Mouse (Mus musculus): ENCODE results near the gene Setd3. TPM values are rescaled to one million over a fixed set of nuclear protein-coding genes. Genes with fewer than 3 reads are reported as not detected.

The Setd3 gene
- 79.6 and 81.5 TPM in 2 replicates for polyA plus RNA-seq (2016; fragmentation: Nextera tagmentation; extraction: Ambion mirVana)

DNA sequence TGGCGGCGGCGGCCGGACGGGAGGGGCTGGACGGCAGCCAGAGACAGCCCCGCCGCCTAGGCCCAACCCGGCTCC, at the start of gene Setd3:
TSS of gene Setd3 (minus strand) at position 69 of the 75 bp plus-strand sequence.
- Histone ChIP-seq H3K9me3 (no peaks in the 10 kb centered on the region), H3K4me1 (peaks cover 37% of the 10 kb centered on the region), H3K4me3 (peak within 1 kb of the TSS; percentile 88), H3K27ac (replicated peaks) (peak within 1 kb of the TSS; percentile 91), H3K27me3 (replicated peaks; ENCODE audit: low read depth, poor library complexity, severe bottlenecking) (no peaks in the 10 kb centered on the region), H3K36me3 (replicated peaks) (peaks cover 27% of the 10 kb centered on the region)
- no peak for DNase-seq (ENCODE audit: low spot score)
- WGBS: 0% methylated on average over 9 of the region's 9 CpGs

DNA sequence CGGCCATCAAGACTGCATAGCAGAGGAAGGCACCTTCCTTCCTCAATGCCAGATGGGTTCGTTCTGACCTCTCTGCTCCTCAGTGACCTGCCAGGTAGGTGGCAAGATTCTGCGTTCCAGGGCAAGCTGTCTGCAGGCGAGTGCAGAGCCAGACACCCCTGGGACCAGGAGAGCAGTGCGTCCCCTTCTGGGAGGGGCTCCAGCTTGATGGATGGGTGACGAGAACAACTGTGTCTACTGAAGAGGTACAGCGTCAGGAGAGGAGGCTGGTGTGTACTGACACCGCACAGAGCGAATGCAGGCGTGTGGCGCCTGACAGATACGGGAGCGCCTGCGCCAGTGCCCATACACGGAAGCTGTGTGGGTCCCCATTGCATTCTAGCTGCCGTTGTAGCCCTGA, 48.4 kb upstream of the Setd3 start:
- Histone ChIP-seq H3K36me3 (replicated peaks) (no peaks in the 10 kb centered on the region; the same call in 1 of the 2 replicates), H3K4me3 (no peak overlapping the region), H3K4me1 (peaks cover 87% of the 10 kb centered on the region), H3K27ac (replicated peaks) (0 out of 2 replicates have a peak overlapping the region, but pooled peaks have one; percentile 37), H3K9me3 (no peaks in the 10 kb centered on the region), H3K27me3 (replicated peaks; ENCODE audit: low read depth, poor library complexity, severe bottlenecking) (no peaks in the 10 kb centered on the region)
- no peak for DNase-seq (ENCODE audit: low spot score)
- 85% methylated on average over 16 of the region's 16 CpGs for WGBS

DNA sequence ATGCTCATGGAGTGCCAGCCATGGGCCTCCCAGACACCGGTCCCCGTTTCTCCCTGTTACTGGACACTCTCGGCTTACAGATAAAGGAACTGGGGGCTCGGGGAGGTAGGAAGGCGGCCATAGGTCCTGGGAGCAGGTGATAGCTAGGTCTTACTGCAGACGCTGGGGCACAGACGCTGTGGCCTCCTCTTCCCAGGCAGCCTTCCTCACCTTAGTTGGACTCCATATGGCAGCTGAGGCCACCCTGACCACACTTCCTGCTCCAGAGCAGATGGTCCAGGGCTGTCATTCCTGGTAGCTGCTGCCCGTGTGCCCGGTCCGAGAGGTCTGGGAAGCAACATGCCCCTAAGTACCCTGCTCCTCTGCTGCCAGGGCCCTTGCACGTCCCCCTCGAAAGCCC, 47.8 kb upstream of the Setd3 start:
- Histone ChIP-seq H3K36me3 (replicated peaks) (no peaks in the 10 kb centered on the region; the same call in 1 of the 2 replicates), H3K4me1 (peaks cover 83% of the 10 kb centered on the region), H3K27ac (replicated peaks) (peak overlapping the region; percentile 37; the same call in 1 of the 2 replicates), H3K9me3 (no peaks in the 10 kb centered on the region), H3K27me3 (replicated peaks; ENCODE audit: low read depth, poor library complexity, severe bottlenecking) (no peaks in the 10 kb centered on the region), H3K4me3 (no peak overlapping the region)
- no peak for DNase-seq (ENCODE audit: low spot score)
- 85% methylated on average over 12 of the region's 12 CpGs for WGBS

DNA sequence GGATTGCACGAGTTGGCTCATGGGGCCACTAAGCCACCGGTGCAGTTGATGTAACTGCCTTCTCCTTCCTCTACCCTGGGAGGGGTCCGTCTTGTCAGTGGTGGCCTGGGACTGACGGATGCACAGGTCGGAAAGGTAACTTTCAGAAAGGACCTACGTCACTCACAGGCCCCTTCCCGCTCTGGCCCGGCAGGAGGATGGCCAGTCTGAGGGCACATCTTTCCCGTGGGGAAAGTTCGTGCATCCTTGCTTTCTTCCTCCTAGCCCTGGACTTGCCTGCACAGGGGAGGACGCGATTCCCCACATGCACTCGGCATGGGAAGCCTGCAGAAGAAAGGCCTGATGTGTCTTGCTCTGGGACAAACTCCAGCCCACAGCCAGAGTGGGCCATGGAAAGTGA, 47.1 kb upstream of the Setd3 start:
- no peaks in the 10 kb centered on the region for H3K9me3 ChIP-seq
- H3K27me3 ChIP-seq (replicated peaks; ENCODE audit: low read depth, poor library complexity, severe bottlenecking): no peaks in the 10 kb centered on the region
- H3K4me1 ChIP-seq: peaks cover 81% of the 10 kb centered on the region
- no peaks in the 10 kb centered on the region; the same call in 1 of the 2 replicates for H3K36me3 ChIP-seq (replicated peaks)
- 80% methylated on average over 13 of the region's 13 CpGs for WGBS
- H3K4me3 ChIP-seq: no peak overlapping the region
- peak overlapping the region; percentile 37 for H3K27ac ChIP-seq (replicated peaks)
- no peak for DNase-seq (ENCODE audit: low spot score)

DNA sequence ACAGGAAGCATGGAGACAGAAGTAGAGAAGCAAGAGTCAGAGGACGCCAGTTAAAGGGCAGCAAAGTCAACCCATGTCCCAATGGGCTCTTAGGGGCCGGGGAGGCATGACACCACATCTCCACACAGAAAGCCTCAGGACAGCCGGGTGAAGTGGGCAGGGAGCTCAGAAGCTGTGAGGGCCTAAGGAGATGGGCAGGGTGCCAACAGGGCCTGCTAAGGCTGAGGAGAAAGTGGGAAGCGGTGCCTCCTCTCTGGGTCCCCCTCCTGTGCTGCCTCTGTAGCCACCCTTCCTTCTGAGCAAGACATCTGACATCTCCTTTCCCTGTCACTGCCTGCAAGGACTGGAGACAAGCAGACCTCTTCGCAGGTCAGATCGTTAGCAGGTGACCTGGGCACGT, 46.7 kb upstream of the Setd3 start:
- DNase-seq (ENCODE audit: low spot score): no peak
- Histone ChIP-seq H3K27ac (replicated peaks) (no peak overlapping the region), H3K9me3 (no peaks in the 10 kb centered on the region), H3K4me1 (peaks cover 81% of the 10 kb centered on the region), H3K27me3 (replicated peaks; ENCODE audit: low read depth, poor library complexity, severe bottlenecking) (no peaks in the 10 kb centered on the region), H3K36me3 (replicated peaks) (peaks cover 2% of the 10 kb centered on the region), H3K4me3 (no peak overlapping the region)
- WGBS: 79% methylated on average over 7 of the region's 7 CpGs

DNA sequence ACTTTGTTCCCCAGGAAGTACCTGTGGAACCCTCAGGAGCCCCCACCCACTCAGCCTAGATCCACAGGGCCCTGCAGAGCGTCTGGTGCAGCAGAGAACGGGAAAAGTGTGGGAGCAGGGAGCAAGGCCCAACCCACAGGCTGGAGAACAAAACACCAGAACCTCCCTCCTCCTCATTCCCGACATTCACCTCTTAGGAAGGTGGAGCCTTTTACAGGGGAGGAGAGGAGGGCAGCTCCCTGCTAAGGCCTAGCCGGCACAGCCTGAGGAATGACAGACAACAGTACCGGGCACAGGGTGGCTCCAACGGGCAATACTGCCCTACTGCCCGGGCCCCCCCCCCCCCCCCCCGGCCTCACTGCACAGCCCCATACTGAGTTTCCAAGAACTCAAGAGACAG, 44.2 kb upstream of the Setd3 start:
- Histone ChIP-seq H3K4me1 (peaks cover 91% of the 10 kb centered on the region), H3K9me3 (no peaks in the 10 kb centered on the region), H3K27ac (replicated peaks) (peak overlapping the region; percentile 44; the same call in 1 of the 2 replicates), H3K4me3 (no peak overlapping the region), H3K27me3 (replicated peaks; ENCODE audit: low read depth, poor library complexity, severe bottlenecking) (no peaks in the 10 kb centered on the region), H3K36me3 (replicated peaks) (peaks cover 6% of the 10 kb centered on the region)
- DNase-seq (ENCODE audit: low spot score): no peak
- 35% methylated on average over 8 of the region's 8 CpGs for WGBS

DNA sequence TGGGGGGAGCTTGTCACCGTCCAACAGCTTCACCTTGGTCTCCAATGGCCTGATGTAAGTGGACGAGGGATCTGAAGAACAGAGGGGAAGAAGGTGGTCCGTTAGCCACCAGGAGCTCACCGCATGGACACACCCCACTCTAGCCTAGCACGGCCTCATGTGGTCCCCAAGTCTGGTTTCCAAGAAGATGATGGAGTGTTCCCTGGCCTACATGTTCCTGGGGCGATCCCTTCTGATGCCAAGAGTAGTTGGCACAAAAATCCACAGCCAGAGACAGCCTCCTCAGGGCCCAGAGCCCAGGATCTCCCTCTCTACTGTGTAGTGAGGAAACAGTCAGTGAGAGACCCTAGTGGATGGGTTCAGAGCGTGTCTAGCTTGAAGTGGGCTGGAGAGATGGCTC, 42.6 kb upstream of the Setd3 start:
- 94% methylated on average over 7 of the region's 7 CpGs for WGBS
- no peak for DNase-seq (ENCODE audit: low spot score)
- no peak overlapping the region for H3K27ac ChIP-seq (replicated peaks)
- H3K4me3 ChIP-seq: no peak overlapping the region
- H3K27me3 ChIP-seq (replicated peaks; ENCODE audit: low read depth, poor library complexity, severe bottlenecking): no peaks in the 10 kb centered on the region
- peaks cover 6% of the 10 kb centered on the region for H3K36me3 ChIP-seq (replicated peaks)
- H3K9me3 ChIP-seq: no peaks in the 10 kb centered on the region
- peaks cover 94% of the 10 kb centered on the region for H3K4me1 ChIP-seq

DNA sequence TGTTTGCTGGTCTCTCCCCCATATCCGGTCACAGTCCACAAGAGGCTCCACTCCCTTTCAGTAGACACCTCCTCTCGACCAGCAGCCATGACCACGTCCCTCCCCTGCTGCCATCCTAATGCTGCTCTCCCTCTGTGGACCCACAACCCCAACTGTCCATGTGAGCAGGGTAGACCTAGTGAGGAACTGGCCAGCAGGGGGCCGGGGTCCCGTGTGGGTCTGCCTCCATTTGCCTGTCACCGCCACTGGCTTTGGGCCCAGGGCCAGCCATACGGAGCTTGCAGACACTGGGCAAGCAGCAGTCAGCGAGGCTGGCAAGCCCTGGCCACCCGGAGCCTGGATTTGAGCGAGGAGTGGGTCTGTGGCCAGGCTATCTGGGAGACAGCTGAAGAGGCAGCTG, 42.1 kb upstream of the Setd3 start:
- Histone ChIP-seq H3K9me3 (no peaks in the 10 kb centered on the region), H3K4me3 (no peak overlapping the region), H3K27me3 (replicated peaks; ENCODE audit: low read depth, poor library complexity, severe bottlenecking) (no peaks in the 10 kb centered on the region), H3K4me1 (peaks cover 94% of the 10 kb centered on the region), H3K27ac (replicated peaks) (peak overlapping the region; percentile 44; the same call in 1 of the 2 replicates), H3K36me3 (replicated peaks) (peaks cover 6% of the 10 kb centered on the region)
- peak; percentile 61 for DNase-seq (ENCODE audit: low spot score)
- WGBS: 69% methylated on average over 10 of the region's 10 CpGs

DNA sequence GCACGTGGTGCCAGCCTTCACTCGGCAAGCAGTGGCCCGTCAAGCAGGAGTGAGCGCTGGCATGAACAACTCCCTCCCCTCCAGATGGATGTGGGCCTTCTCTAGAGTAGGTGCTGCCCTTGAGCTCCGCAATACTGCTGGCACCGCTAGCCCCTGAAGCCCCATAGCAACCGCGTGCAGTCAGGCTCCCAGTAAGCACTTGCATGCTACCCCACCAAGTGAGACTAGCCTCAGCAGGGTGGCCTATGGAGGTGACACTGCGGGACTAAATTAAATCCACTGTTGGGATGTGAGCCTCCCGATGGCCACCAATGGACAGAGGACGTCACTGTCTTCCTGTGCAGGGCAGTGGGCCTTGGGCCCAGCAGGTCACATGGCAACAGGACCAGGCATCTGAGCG, 41.5 kb upstream of the Setd3 start:
- Histone ChIP-seq H3K9me3 (no peaks in the 10 kb centered on the region), H3K4me3 (no peak overlapping the region), H3K4me1 (peaks cover 91% of the 10 kb centered on the region), H3K36me3 (replicated peaks) (peaks cover 6% of the 10 kb centered on the region), H3K27me3 (replicated peaks; ENCODE audit: low read depth, poor library complexity, severe bottlenecking) (no peaks in the 10 kb centered on the region), H3K27ac (replicated peaks) (peak overlapping the region; percentile 57)
- 74% methylated on average over 12 of the region's 12 CpGs for WGBS
- DNase-seq (ENCODE audit: low spot score): no peak

DNA sequence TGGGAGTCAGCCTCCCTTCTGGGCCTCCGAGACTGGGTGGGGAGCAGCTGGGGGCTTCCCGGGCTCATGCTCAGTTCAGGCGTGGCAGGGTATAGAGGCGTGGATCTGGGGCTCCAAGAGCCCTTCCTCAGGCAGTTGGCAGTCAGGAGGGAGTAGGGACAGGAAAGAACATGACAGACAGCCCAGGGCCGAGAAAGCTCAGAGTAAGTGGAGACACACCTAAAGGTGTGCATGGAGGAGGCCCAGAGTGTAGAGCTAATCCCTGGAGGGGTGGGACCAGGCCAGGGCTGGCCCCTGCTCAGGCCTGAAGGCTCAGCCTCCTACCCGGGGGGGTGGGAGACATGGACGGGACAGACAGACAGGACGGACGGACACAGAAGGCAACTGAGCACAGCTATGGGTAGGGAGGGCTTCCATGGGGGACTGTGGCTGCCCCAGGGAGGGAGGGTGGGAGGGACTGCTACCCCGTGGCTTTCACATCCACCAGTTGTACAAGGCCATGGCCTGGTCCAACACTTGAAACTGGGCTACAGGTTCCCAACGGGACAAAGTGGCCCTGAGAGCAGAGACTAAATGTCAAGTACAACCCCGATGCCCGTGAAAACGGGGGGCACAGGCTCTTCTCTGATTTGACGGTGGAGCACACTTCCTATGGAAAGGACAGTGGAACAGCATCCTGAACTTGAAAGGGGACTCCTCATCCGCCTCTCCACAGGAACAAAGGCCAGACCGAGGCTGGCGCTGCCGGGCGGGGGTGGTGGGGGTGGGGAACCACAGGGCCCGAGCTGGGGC, 40.9 kb upstream of the Setd3 start:
- Histone ChIP-seq H3K4me1 (peaks cover 89% of the 10 kb centered on the region), H3K27me3 (replicated peaks; ENCODE audit: low read depth, poor library complexity, severe bottlenecking) (no peaks in the 10 kb centered on the region), H3K9me3 (no peaks in the 10 kb centered on the region), H3K4me3 (0 out of 2 replicates have a peak overlapping the region, but pooled peaks have one; percentile 16), H3K27ac (replicated peaks) (peak overlapping the region; percentile 78), H3K36me3 (replicated peaks) (peaks cover 6% of the 10 kb centered on the region)
- WGBS: 81% methylated on average over 21 of the region's 21 CpGs
- no peak for DNase-seq (ENCODE audit: low spot score)

DNA sequence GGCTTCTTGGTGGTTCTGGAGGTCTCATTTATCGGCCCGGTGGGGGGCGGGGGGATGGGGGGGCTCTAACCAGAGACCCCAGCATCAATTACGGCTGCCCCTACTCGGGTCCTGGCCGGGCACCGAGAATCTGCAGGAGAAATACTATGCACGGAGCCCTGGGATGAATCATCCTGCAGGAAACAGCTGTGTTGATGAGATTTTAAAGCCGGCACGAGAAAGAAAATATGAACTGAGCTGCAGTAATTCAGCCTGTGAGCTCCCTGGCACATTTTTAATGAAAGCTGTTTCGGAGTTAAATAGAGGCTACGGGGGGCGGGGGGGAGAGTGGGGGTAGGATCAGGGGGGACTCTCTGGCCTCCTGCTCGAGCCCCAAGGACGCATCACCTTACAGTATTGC, 40.0 kb upstream of the Setd3 start:
- peaks cover 6% of the 10 kb centered on the region for H3K36me3 ChIP-seq (replicated peaks)
- peaks cover 89% of the 10 kb centered on the region for H3K4me1 ChIP-seq
- DNase-seq (ENCODE audit: low spot score): no peak

DNA sequence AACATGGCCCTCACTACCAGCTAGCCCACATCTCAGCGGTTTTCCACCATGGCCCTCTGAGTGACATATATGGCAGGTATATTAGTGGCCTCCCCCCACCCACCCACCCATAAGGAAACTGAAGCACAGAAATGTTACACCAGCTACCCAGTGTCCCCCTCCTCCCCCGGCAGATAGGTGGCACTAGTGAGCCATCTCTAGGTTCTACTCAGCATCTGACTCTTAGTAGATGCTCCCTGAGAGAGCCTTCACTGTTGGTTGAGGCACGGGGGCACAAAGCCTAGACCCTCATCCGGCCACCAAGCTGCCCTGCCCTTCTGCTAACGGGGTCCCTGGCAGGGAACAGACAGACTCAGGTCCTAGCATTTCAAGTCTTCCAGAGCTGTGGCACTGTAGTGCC, 38.5 kb upstream of the Setd3 start:
- DNase-seq (ENCODE audit: low spot score): no peak
- WGBS: 67% methylated on average over 5 of the region's 5 CpGs

More for the DNA sequence above, 40.0 kb upstream of the Setd3 start:
- Histone ChIP-seq H3K27ac (replicated peaks) (peak overlapping the region; percentile 78; the same call in 1 of the 2 replicates), H3K27me3 (replicated peaks; ENCODE audit: low read depth, poor library complexity, severe bottlenecking) (no peaks in the 10 kb centered on the region), H3K4me3 (no peak overlapping the region), H3K9me3 (no peaks in the 10 kb centered on the region)
- 73% methylated on average over 15 of the region's 15 CpGs for WGBS

DNA sequence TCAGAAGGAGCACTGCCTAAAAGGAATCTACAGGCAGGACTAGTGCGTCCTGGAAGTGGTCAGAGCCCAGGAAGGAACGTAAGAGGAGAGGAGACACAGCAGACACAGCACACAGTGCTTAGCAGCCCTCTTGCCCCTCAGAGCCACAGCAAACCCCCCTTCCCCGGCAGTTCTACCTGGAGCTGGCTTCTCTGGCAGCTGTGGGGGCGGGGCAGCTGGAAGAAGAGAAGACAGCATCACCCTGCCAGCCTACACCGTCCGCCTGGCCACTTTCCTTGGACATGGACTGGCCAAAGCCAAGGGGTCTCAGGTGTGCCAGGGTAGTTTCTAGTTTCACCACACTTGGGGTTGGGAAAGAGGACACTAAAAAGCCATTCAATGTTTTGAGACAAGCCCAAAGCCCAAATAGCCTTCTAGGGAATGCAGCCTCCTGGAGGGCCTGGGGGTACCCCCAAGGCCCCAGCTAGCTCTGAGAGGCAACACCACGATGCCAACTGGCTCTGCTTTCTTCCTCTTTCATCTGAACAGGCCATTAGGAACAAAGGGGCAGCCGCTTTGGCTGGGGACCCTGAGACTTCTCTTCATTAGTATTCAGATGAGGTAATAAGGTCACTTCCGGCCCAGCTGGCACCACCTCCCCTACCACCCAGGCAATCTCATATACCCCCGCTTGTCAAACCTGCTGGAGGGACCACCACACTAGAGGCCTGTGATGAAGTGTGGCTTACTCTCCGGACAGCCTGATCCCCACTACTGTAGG, 37.7 kb upstream of the Setd3 start:
- Histone ChIP-seq H3K27ac (replicated peaks) (peak overlapping the region; percentile 20), H3K4me3 (no peak overlapping the region), H3K9me3 (no peaks in the 10 kb centered on the region), H3K36me3 (replicated peaks) (peaks cover 6% of the 10 kb centered on the region), H3K4me1 (peaks cover 95% of the 10 kb centered on the region), H3K27me3 (replicated peaks; ENCODE audit: low read depth, poor library complexity, severe bottlenecking) (no peaks in the 10 kb centered on the region)
- WGBS: 79% methylated on average over 11 of the region's 11 CpGs
- DNase-seq (ENCODE audit: low spot score): no peak

More for the DNA sequence above, 38.5 kb upstream of the Setd3 start:
- Histone ChIP-seq H3K36me3 (replicated peaks) (peaks cover 6% of the 10 kb centered on the region), H3K9me3 (no peaks in the 10 kb centered on the region), H3K4me1 (peaks cover 89% of the 10 kb centered on the region), H3K27ac (replicated peaks) (no peak overlapping the region), H3K4me3 (no peak overlapping the region), H3K27me3 (replicated peaks; ENCODE audit: low read depth, poor library complexity, severe bottlenecking) (no peaks in the 10 kb centered on the region)
